Mouse (Mus musculus): Measurements from ENCODE around the gene Plcz1. TPM values are rescaled to one million over a fixed set of nuclear protein-coding genes. Genes with fewer than 3 reads are reported as not detected.

Gene Plcz1
- polyA plus RNA-seq, 1 experiment from 2014 or later, result not detected

DNA sequence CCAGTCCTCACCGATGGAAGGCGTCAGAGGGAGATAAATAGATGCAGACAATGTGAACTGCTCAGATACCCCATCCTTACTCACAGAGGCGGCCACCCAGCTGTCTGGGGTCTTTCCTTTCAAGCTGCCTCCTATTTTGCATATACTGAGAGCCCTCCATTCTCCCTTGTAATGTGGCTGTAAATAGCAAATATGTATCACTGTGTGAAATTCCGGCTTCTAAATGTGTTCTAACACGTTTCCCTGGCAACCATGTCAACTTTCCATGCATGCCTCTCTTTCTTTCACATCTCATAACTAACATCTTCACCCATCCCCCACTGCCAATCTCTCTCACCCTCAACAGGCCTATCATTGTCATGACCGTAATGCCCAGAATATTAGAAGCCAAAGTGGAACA is 74.6 kb downstream of the Plcz1 start:
- peak; percentile 83 for ATAC-seq (ENCODE audit: low FRiP score)
- Histone ChIP-seq H3K4me1 (ENCODE audit: control insufficient read depth, insufficient read depth, low read length) (peaks cover 9% of the 10 kb centered on the region), H3K27ac (ENCODE audit: low read depth, low read length) (no peak overlapping the region), H3K27me3 (ENCODE audit: control insufficient read depth, insufficient read depth, low read length) (no peaks in the 10 kb centered on the region), H3K4me2 (no peak overlapping the region), H3K4me3 (ENCODE audit: low read depth, low read length) (no peak overlapping the region), H3K9ac (ENCODE audit: low read length) (no peak overlapping the region), H3K36me3 (ENCODE audit: control insufficient read depth, insufficient read depth, low read length) (no peaks in the 10 kb centered on the region), H3K9me3 (ENCODE audit: control insufficient read depth, low read length) (no peaks in the 10 kb centered on the region)
- 39% methylated on average over 6 of the region's 6 CpGs for WGBS
- DNase-seq (ENCODE audit: low spot score, missing footprints), result peak; percentile 87

DNA sequence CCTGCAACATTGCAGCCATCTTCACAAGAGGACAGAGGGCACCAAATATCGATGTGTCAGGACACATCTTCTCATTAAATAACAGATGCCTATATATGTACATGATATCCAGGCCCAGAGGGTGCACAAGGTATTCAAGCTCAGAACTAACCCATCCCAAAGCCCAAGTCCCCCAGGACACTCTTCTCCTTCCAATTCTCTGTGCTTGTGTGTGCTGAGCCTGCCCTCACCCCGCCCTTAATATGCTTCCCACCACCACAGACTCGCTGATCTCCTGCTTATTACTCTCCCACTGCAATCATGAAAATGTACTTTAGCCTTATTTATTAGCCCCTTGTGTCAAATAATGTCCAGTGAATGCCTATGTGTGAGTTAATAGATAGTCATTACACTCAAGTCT is 76.4 kb downstream of the Plcz1 start:
- Histone ChIP-seq H3K4me2 (no peak overlapping the region), H3K4me1 (ENCODE audit: control insufficient read depth, insufficient read depth, low read length) (peaks cover 9% of the 10 kb centered on the region), H3K9me3 (ENCODE audit: control insufficient read depth, low read length) (no peaks in the 10 kb centered on the region), H3K27ac (ENCODE audit: low read depth, low read length) (no peak overlapping the region), H3K9ac (ENCODE audit: low read length) (no peak overlapping the region), H3K27me3 (ENCODE audit: control insufficient read depth, insufficient read depth, low read length) (no peaks in the 10 kb centered on the region), H3K36me3 (ENCODE audit: control insufficient read depth, insufficient read depth, low read length) (no peaks in the 10 kb centered on the region), H3K4me3 (ENCODE audit: low read depth, low read length) (no peak overlapping the region)
- 84% methylated on average over 3 of the region's 3 CpGs for WGBS
- no peak for ATAC-seq (ENCODE audit: low FRiP score)
- peak; percentile 66 for DNase-seq (ENCODE audit: low spot score, missing footprints)

DNA sequence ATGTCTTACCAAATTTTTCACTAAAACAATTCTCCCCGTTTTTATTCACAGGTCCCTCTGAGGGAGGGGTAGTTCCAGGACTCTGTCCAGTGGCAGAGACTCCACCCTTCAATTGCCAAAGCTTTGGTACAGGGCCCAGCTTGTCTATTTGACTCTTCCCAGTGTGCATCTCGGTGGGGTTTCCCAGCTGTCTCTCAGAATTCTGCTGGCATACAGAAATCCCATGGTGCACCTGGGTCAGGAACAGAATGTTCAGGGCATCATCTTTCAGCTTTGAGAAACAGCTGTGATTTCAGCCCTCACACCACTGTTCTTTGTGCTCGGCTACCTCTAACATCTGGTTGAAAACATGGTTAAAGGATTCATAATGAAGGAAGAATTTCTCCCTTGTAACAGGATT is 77.5 kb downstream of the Plcz1 start:
- H3K27me3 ChIP-seq (ENCODE audit: control insufficient read depth, insufficient read depth, low read length), result no peaks in the 10 kb centered on the region
- no peak overlapping the region for H3K4me2 ChIP-seq
- DNase-seq (ENCODE audit: low spot score, missing footprints) (no peak), ATAC-seq (ENCODE audit: low FRiP score) (no peak)
- H3K4me3 ChIP-seq (ENCODE audit: low read depth, low read length), result no peak overlapping the region
- no peak overlapping the region for H3K27ac ChIP-seq (ENCODE audit: low read depth, low read length)
- H3K36me3 ChIP-seq (ENCODE audit: control insufficient read depth, insufficient read depth, low read length), result no peaks in the 10 kb centered on the region
- H3K4me1 ChIP-seq (ENCODE audit: control insufficient read depth, insufficient read depth, low read length), result peaks cover 9% of the 10 kb centered on the region
- WGBS, result 67% methylated on average over 3 of the region's 3 CpGs
- H3K9me3 ChIP-seq (ENCODE audit: control insufficient read depth, low read length), result no peaks in the 10 kb centered on the region
- H3K9ac ChIP-seq (ENCODE audit: low read length), result no peak overlapping the region

DNA sequence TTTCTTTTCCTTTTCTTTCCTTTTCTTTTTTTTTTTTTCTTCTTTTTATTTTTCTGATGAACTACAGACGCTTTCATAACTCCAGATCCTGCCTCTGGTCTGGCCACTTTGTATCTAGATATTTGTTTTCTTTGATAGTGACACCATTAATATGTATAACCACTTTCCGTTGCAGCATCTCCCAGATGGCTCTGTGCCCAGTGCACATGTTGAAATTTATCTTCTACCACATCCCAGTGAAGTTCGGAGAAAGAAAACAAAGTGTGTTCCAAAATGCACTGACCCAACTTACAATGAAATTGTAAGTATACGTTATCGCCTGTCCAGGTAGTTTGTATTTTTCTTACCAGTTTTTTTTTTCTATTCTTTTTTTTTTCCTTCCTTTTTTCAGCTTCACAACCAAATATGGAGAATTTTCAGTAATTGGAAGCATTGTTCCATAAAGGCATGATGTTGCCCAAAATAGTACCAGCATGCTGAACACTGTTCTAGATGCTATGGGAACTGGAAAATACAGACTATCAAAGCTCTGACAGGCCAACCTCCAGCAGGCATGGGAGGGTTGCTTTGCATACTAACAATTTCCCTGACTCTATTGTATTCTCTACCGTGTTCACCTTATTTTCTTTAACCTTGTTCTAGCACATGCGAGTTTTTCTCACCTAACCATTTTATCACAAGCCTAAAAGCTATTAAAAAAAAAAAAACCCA is 83.6 kb downstream of the Plcz1 start:
- no peaks in the 10 kb centered on the region for H3K27me3 ChIP-seq (ENCODE audit: control insufficient read depth, insufficient read depth, low read length)
- H3K27ac ChIP-seq (ENCODE audit: low read depth, low read length), result no peak overlapping the region
- H3K4me3 ChIP-seq (ENCODE audit: low read depth, low read length), result no peak overlapping the region
- ATAC-seq (ENCODE audit: low FRiP score) (no peak), DNase-seq (ENCODE audit: low spot score, missing footprints) (no peak)
- no peaks in the 10 kb centered on the region for H3K36me3 ChIP-seq (ENCODE audit: control insufficient read depth, insufficient read depth, low read length)
- H3K4me2 ChIP-seq, result no peak overlapping the region
- no peaks in the 10 kb centered on the region for H3K4me1 ChIP-seq (ENCODE audit: control insufficient read depth, insufficient read depth, low read length)
- H3K9me3 ChIP-seq (ENCODE audit: control insufficient read depth, low read length), result no peaks in the 10 kb centered on the region
- no peak overlapping the region for H3K9ac ChIP-seq (ENCODE audit: low read length)
- WGBS, result 85% methylated on average over 7 of the region's 7 CpGs

DNA sequence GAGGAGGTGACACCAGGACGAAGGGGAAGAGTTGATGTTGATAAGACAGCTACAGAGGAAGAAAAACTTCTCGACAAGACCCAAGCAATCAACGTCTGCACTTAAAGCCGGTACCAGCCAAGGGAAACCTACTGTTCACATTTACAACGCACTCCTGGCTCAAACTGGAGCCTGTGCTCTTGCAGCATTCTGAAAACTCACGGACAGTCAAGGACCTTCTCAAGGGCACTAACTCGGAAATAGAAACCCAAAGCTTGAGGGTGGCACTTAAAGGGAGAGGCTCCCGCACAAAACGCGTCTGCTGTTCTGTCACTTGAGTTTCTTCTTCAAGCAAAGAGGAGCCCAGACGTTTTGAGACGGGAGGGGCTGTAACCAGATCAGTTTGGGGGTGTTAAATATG is 87.7 kb downstream of the Plcz1 start:
- H3K27ac ChIP-seq (ENCODE audit: low read depth, low read length), result no peak overlapping the region
- H3K27me3 ChIP-seq (ENCODE audit: control insufficient read depth, insufficient read depth, low read length), result no peaks in the 10 kb centered on the region
- WGBS, result 83% methylated on average over 12 of the region's 12 CpGs
- DNase-seq (ENCODE audit: low spot score, missing footprints), result no peak
- H3K4me2 ChIP-seq, result no peak overlapping the region
- H3K9me3 ChIP-seq (ENCODE audit: control insufficient read depth, low read length), result no peaks in the 10 kb centered on the region
- no peaks in the 10 kb centered on the region for H3K36me3 ChIP-seq (ENCODE audit: control insufficient read depth, insufficient read depth, low read length)
- no peak overlapping the region for H3K4me3 ChIP-seq (ENCODE audit: low read depth, low read length)
- H3K9ac ChIP-seq (ENCODE audit: low read length), result no peak overlapping the region
- no peak for ATAC-seq (ENCODE audit: low FRiP score)
- H3K4me1 ChIP-seq (ENCODE audit: control insufficient read depth, insufficient read depth, low read length), result no peaks in the 10 kb centered on the region

DNA sequence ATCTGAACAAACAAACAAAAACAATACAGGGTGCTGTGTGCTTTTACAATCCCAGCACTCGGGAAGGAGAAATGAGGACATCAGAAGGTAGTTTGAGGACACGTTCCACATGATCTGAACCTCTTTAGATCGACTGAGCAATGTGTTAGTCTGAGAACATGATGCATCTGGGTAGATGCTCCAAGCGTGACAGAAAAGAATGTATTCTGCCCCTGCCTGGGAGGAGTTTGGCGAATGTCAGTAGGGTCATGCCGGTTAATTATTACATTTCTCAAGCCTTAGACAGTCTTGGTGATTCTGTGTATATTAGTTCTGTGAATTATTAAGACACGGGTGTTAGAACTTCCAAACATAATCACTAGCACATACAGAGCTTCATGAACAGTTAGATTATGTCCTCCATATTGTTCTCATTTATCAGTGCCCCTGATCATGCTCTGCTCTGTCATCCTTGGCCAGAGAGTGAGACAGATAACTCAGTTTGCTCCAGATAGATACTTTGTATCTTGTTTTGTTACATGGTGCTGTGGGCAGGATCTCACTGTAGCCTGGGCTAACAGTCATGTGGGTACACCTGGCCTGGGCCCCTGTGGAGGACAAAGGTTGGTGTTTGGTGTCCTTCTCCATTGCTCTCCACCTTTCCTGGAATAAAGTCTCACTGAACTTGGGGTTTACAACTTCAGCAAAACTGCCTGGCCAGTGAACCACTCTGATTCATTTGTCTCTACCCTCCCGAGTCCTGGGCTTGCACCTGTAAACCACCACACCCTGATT is 94.0 kb downstream of the Plcz1 start:
- H3K9ac ChIP-seq (ENCODE audit: low read length), result no peak overlapping the region
- H3K4me3 ChIP-seq (ENCODE audit: low read depth, low read length), result no peak overlapping the region
- no peaks in the 10 kb centered on the region for H3K4me1 ChIP-seq (ENCODE audit: control insufficient read depth, insufficient read depth, low read length)
- WGBS, result 89% methylated on average over 8 of the region's 8 CpGs
- no peaks in the 10 kb centered on the region for H3K36me3 ChIP-seq (ENCODE audit: control insufficient read depth, insufficient read depth, low read length)
- H3K9me3 ChIP-seq (ENCODE audit: control insufficient read depth, low read length), result no peaks in the 10 kb centered on the region
- DNase-seq (ENCODE audit: low spot score, missing footprints), result no peak
- H3K4me2 ChIP-seq, result no peak overlapping the region
- ATAC-seq (ENCODE audit: low FRiP score), result no peak
- H3K27me3 ChIP-seq (ENCODE audit: control insufficient read depth, insufficient read depth, low read length), result no peaks in the 10 kb centered on the region
- no peak overlapping the region for H3K27ac ChIP-seq (ENCODE audit: low read depth, low read length)

Other genes with a start within 250 kb of the Plcz1 start
- gene Capza3, start 205 bp downstream of the Plcz1 start, polyA plus RNA-seq (2014; fragmentation: Nextera tagmentation; extraction: Ambion mirVana), result not detected in 2 replicates